9 mouse cellular contexts compared by ENCODE assay signal in the genomic region with DNA sequence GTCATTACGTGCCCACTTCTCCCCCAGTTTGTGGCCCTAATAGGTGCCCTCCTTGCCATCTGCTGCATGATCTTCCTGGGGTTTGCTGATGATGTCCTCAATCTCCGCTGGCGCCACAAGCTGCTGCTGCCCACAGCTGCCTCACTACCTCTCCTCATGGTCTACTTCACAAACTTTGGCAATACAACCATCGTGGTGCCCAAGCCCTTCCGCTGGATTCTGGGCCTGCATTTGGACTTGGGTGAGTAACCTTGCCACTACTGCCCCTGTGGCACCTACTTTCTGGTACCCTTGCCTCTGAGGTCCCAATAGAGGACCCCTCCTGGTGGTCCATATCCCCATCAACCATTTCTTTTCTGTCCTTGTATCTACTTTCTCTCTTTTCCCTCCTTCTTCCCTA. TPM values are rescaled to one million over a fixed set of nuclear protein-coding genes. Genes with fewer than 3 reads are reported as not detected.
DNase-seq lines count a peak whose midpoint lies in the region; ATAC-seq and TF ChIP-seq lines count a peak whose summit lies in the region.
"Had no signal": no experiment of that assay in that cellular context is flagged by ENCODE, and none has a peak within 500 bp of the region (broad histone marks: within the 10 kb centered on the region; RNA-seq: fewer than 3 reads in every experiment).

No protein-coding gene starts in this region.

- ATAC-seq in heart, embryonic 14.5 days (ENCODE audit: insufficient number of reproducible peaks, insufficient read depth, low FRiP score, low read depth) = no peak
- ATAC-seq in hindbrain, embryonic 12.5 days (ENCODE audit: low FRiP score) = no peak

- H3K9me3 ChIP-seq in heart, embryonic 14.5 days (ENCODE audit: control insufficient read depth, low read length) = no peaks in the 10 kb centered on the region
- H3K9me3 ChIP-seq in ES-E14 (ENCODE audit: control insufficient read depth, insufficient read depth, low read depth, low read length) = no peaks in the 10 kb centered on the region
- H3K9me3 ChIP-seq in hindbrain, embryonic 12.5 days (replicated peaks) = no peaks in the 10 kb centered on the region
- 0 out of 2 replicates have a peak, but pooled peaks cover 1% of the 10 kb centered on the region for H3K9me3 ChIP-seq in midbrain, embryonic 10.5 days (replicated peaks)

- WGBS in heart, embryonic 14.5 days = 87% methylated on average over 5 of the region's 5 CpGs
- WGBS in hindbrain, embryonic 12.5 days = 86% methylated on average over 5 of the region's 5 CpGs
- WGBS in midbrain, embryonic 10.5 days = 92% methylated on average over 5 of the region's 5 CpGs

- peak overlapping the region; percentile 94 for H3K9ac ChIP-seq in heart, embryonic 14.5 days (ENCODE audit: low read length)
- peak overlapping the region; percentile 92; the same call in 1 of the 2 replicates for H3K9ac ChIP-seq in ES-E14 (ENCODE audit: insufficient read depth, low read depth, low read length, poor library complexity, severe bottlenecking)
- peak overlapping the region; percentile 74 for H3K9ac ChIP-seq in hindbrain, embryonic 12.5 days

- peak overlapping the region; percentile 86 for H3K4me2 ChIP-seq in heart, embryonic 14.5 days (ENCODE audit: low read length)
- H3K4me2 ChIP-seq in hindbrain, embryonic 12.5 days (replicated peaks) = peak overlapping the region; percentile 77

- DNase-seq in heart, adult 18-20 months = no peak
- DNase-seq in ES-E14 (ENCODE audit: low read depth, low spot score) = no peak
- DNase-seq in midbrain, embryonic 10.5 days (ENCODE audit: low spot score) = no peak
- no peak for DNase-seq in cerebellum, postnatal 4 days (ENCODE audit: low spot score in 2 of 2)
- DNase-seq in layer of hippocampus, adult 9-11 months = no peak
- no peak for DNase-seq in left cerebral cortex, postnatal 25 days (ENCODE audit: low spot score in 2 of 2)
- DNase-seq: right cerebral cortex, adult 18-20 months had no signal

- H3K27ac ChIP-seq in heart, embryonic 14.5 days (replicated peaks in 1 of 2; ENCODE audit: control insufficient read depth in 1 of 2, insufficient read depth in 1 of 2, low read depth in 2 of 2, low read length in 2 of 2) = peak overlapping the region in 1 of 2 experiments; percentile 96; a peak in 2 of 4 replicates
- H3K27ac ChIP-seq in ES-E14 (ENCODE audit: insufficient read depth, low read depth, low read length, poor library complexity, severe bottlenecking) = no peak overlapping the region
- no peak overlapping the region for H3K27ac ChIP-seq in hindbrain, embryonic 12.5 days
- peak overlapping the region; percentile 96 for H3K27ac ChIP-seq in midbrain, embryonic 10.5 days (replicated peaks)

- no peaks in the 10 kb centered on the region for H3K27me3 ChIP-seq in heart, embryonic 14.5 days (ENCODE audit: control insufficient read depth, insufficient read depth, low read length)
- no peaks in the 10 kb centered on the region for H3K27me3 ChIP-seq in hindbrain, embryonic 12.5 days
- no peaks in the 10 kb centered on the region for H3K27me3 ChIP-seq in midbrain, embryonic 10.5 days (ENCODE audit: low read depth, poor library complexity, severe bottlenecking)

- peaks cover 49% of the 10 kb centered on the region for H3K36me3 ChIP-seq in heart, embryonic 14.5 days (ENCODE audit: control insufficient read depth, insufficient read depth, low read length)
- H3K36me3 ChIP-seq in ES-E14 (ENCODE audit: control insufficient read depth, insufficient read depth, low read length, poor library complexity, severe bottlenecking) = peaks cover 10% of the 10 kb centered on the region; the same call in 1 of the 2 replicates
- peaks cover 24% of the 10 kb centered on the region for H3K36me3 ChIP-seq in hindbrain, embryonic 12.5 days
- H3K36me3 ChIP-seq in midbrain, embryonic 10.5 days = peaks cover 52% of the 10 kb centered on the region

- peaks cover 7 to 13% of the 10 kb centered on the region in 2 experiments for H3K4me1 ChIP-seq in heart, embryonic 14.5 days (ENCODE audit: control insufficient read depth in 2 of 2, insufficient read depth in 2 of 2, low read length in 2 of 2)
- peaks cover 0 to 6% of the 10 kb centered on the region in 2 experiments; a peak in 1 of 4 replicates for H3K4me1 ChIP-seq in ES-E14 (ENCODE audit: control insufficient read depth in 2 of 2, insufficient read depth in 2 of 2, low read length in 2 of 2, poor library complexity in 1 of 2)
- H3K4me1 ChIP-seq in hindbrain, embryonic 12.5 days = peaks cover 15% of the 10 kb centered on the region
- peaks cover 24% of the 10 kb centered on the region for H3K4me1 ChIP-seq in midbrain, embryonic 10.5 days

- in situ Hi-C loops in ES-E14 (cut with MboI; ENCODE audit: low sequenced_read_pairs in 2 of 2, unreplicated experiment in 2 of 2) = no loop called here

- intact Hi-C loops in left cerebral cortex, postnatal 25 days (cut with DNase I) = no loop called here

- peak overlapping the region; percentile 80 for H3K4me3 ChIP-seq in heart, embryonic 14.5 days (ENCODE audit: control insufficient read depth in 1 of 2, insufficient read depth in 1 of 2, low read depth in 1 of 2, low read length in 2 of 2)
- peak overlapping the region; percentile 77 to 92 for H3K4me3 ChIP-seq in ES-E14 (ENCODE audit: insufficient read depth in 1 of 2, low read depth in 1 of 2, low read length in 2 of 2, poor library complexity in 1 of 2, severe bottlenecking in 1 of 2)
- peak overlapping the region; percentile 53 for H3K4me3 ChIP-seq in hindbrain, embryonic 12.5 days
- peak overlapping the region; percentile 78 for H3K4me3 ChIP-seq in midbrain, embryonic 10.5 days

TF ChIP-seq in ES-E14, 5 proteins besides CTCF, POLR2A, EP300 and RAD21:
- TF ChIP-seq MAFK (IDR thresholded peaks at IDR 0.05; ENCODE audit: insufficient read depth, low read depth, low read length) = no peak
TF ChIP-seq in ES-E14: peak in this region for 0.

RNA-seq across cellular contexts. Expression of gene Dpagt1, which starts 2.1 kb away (rescaled TPM):
- 34.7 and 37.8 TPM in 2 replicates for polyA plus RNA-seq in heart, embryonic 14.5 days (2014; fragmentation: Nextera tagmentation; extraction: Ambion mirVana)
- total RNA-seq in heart, adult 18-20 months (2021) = 10 to 100 TPM; 17.8 to 18.2 TPM
- total RNA-seq in ES-E14 (2012; rRNA removed) = 16.3 and 17.9 TPM in 2 replicates
- 37.3 and 41.3 TPM in 2 replicates for polyA plus RNA-seq in hindbrain, embryonic 12.5 days (2016; fragmentation: Nextera tagmentation; extraction: Ambion mirVana)
- 45.6 and 47.5 TPM in 2 replicates for polyA plus RNA-seq in midbrain, embryonic 10.5 days (2016; fragmentation: Nextera tagmentation; extraction: Ambion mirVana)
- total RNA-seq in left cerebral cortex, postnatal 25 days (2021) = 10 to 100 TPM; 12.5 to 13.8 TPM

RNA-seq across cellular contexts. Expression of gene H2afx, which starts 6.6 kb away (rescaled TPM):
- 153 and 167 TPM in 2 replicates for polyA plus RNA-seq in heart, embryonic 14.5 days (2014; fragmentation: Nextera tagmentation; extraction: Ambion mirVana)
- total RNA-seq in heart, adult 18-20 months (2021) = 10 to 100 TPM; 10.7 TPM
- total RNA-seq in ES-E14 (2012; rRNA removed) = 967 and 1,137 TPM in 2 replicates
- polyA plus RNA-seq in hindbrain, embryonic 12.5 days (2016; fragmentation: Nextera tagmentation; extraction: Ambion mirVana) = 273 and 290 TPM in 2 replicates
- polyA plus RNA-seq in midbrain, embryonic 10.5 days (2016; fragmentation: Nextera tagmentation; extraction: Ambion mirVana) = 531 and 532 TPM in 2 replicates
- 10 to 100 TPM; 56.6 to 56.8 TPM for total RNA-seq in left cerebral cortex, postnatal 25 days (2021)

RNA-seq across cellular contexts. Expression of gene C2cd2l, which starts 7.8 kb away (rescaled TPM):
- 5.4 and 7.7 TPM in 2 replicates for polyA plus RNA-seq in heart, embryonic 14.5 days (2014; fragmentation: Nextera tagmentation; extraction: Ambion mirVana)
- 10 to 100 TPM; 13.7 to 19.6 TPM for total RNA-seq in heart, adult 18-20 months (2021)
- total RNA-seq in ES-E14 (2012; rRNA removed) = 9.0 and 13.9 TPM in 2 replicates
- polyA plus RNA-seq in hindbrain, embryonic 12.5 days (2016; fragmentation: Nextera tagmentation; extraction: Ambion mirVana) = 20.2 and 22.2 TPM in 2 replicates
- polyA plus RNA-seq in midbrain, embryonic 10.5 days (2016; fragmentation: Nextera tagmentation; extraction: Ambion mirVana) = 8.6 and 10.8 TPM in 2 replicates
- total RNA-seq in left cerebral cortex, postnatal 25 days (2021) = 100 to 1,000 TPM; 207 to 225 TPM

RNA-seq across cellular contexts. Expression of gene Hmbs, which starts 16.1 kb away (rescaled TPM):
- 110 and 112 TPM in 2 replicates for polyA plus RNA-seq in heart, embryonic 14.5 days (2014; fragmentation: Nextera tagmentation; extraction: Ambion mirVana)
- total RNA-seq in heart, adult 18-20 months (2021) = 10 to 100 TPM; 50.0 to 50.8 TPM
- total RNA-seq in ES-E14 (2012; rRNA removed) = 69.9 and 71.3 TPM in 2 replicates
- 99.4 and 103 TPM in 2 replicates for polyA plus RNA-seq in hindbrain, embryonic 12.5 days (2016; fragmentation: Nextera tagmentation; extraction: Ambion mirVana)
- 168 and 189 TPM in 2 replicates for polyA plus RNA-seq in midbrain, embryonic 10.5 days (2016; fragmentation: Nextera tagmentation; extraction: Ambion mirVana)
- total RNA-seq in left cerebral cortex, postnatal 25 days (2021) = 10 to 100 TPM; 14.8 to 22.0 TPM

RNA-seq across cellular contexts. Expression of gene Hinfp, which starts 22.5 kb away (rescaled TPM):
- polyA plus RNA-seq in heart, embryonic 14.5 days (2014; fragmentation: Nextera tagmentation; extraction: Ambion mirVana) = 10.5 and 12.1 TPM in 2 replicates
- 1 to 10 TPM; 8.1 TPM for total RNA-seq in heart, adult 18-20 months (2021)
- 29.1 and 38.3 TPM in 2 replicates for total RNA-seq in ES-E14 (2012; rRNA removed)
- 28.9 and 32.5 TPM in 2 replicates for polyA plus RNA-seq in hindbrain, embryonic 12.5 days (2016; fragmentation: Nextera tagmentation; extraction: Ambion mirVana)
- 29.4 and 35.8 TPM in 2 replicates for polyA plus RNA-seq in midbrain, embryonic 10.5 days (2016; fragmentation: Nextera tagmentation; extraction: Ambion mirVana)
- 10 to 100 TPM; 28.4 to 28.6 TPM for total RNA-seq in left cerebral cortex, postnatal 25 days (2021)

Comparison
In these comparisons a context has a peak if more than half of its experiments do, and no peak if none do; other contexts are left out.
1. RNA of gene H2afx, which starts 6.6 kb away (total RNA-seq): 967 to 1,137 TPM in ES-E14; 56.6 to 56.8 TPM in left cerebral cortex, postnatal 25 days and 10.7 TPM in heart, adult 18-20 months; every median in the first group is over 10 times any median in the second.
2. RNA of gene C2cd2l, which starts 7.8 kb away (total RNA-seq): 207 to 225 TPM in left cerebral cortex, postnatal 25 days; 13.7 to 19.6 TPM in heart, adult 18-20 months and 9.0 to 13.9 TPM in ES-E14; every median in the first group is over 10 times any median in the second.
3. Peak in every context shown above with its lines, with median percentiles within 50 percentile points of each other: H3K4me3 ChIP-seq and H3K9ac ChIP-seq.